Mouse (Mus musculus): Measurements from ENCODE around the gene Hspa8.

- TF ChIP-seq EP300 (optimal IDR thresholded peaks at IDR 0.05) = no peak
- no peak for TF ChIP-seq CTCF (IDR thresholded peaks at IDR 0.05; ENCODE audit: low read depth)
Observed at GRCm38 (mm10) chr9:40827366-40827765, 26.6 kb downstream of the Hspa8 start.

Data from stomach, postnatal 0 days (tissue).